Mouse (Mus musculus) small intestine, adult 2 months (tissue): ENCODE measurements around the gene Larp4.

Experiments
- CTCF ChIP-seq: fragments of 200-500 bp; IDR thresholded peaks from 2 replicates; pipeline ENCODE4 v1.5.1; 2012; ENCODE audit warnings: low read depth, mild to moderate bottlenecking, control low read depth, inconsistent platforms, low read length, moderate library complexity, mixed read lengths; ENCODE audit not compliant: insufficient replicate concordance, insufficient read length; ENCODE audit errors: extremely low read depth
- POLR2A ChIP-seq: fragments of 200-500 bp; IDR thresholded peaks from 2 replicates; pipeline ENCODE4 v1.6.1; 2012; ENCODE audit warnings: low read depth, mild to moderate bottlenecking, control low read depth, inconsistent platforms, low read length, moderate library complexity

DNA sequence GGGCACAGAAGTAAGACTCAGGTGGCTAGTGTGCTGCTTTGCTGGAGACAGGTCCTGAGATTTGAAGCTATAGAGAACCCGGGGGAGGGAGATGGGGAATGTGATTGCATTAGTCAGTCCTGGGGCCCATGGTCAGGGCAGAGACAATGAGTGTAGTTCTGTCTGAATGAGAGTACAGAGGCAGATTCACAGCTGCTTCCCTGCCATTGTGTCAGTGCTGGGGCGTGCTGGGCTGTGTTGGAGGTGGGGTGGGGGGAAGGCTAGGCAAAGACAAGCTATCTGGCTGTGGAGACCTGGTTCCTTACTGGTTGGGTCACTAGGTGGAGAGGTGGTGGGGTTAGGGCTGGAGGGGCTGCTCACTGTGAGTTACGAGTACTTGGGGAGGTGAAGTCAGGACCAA is 82.9 kb downstream of the Larp4 start:
- TF ChIP-seq CTCF (no peak), POLR2A (no peak)
